21 mouse cellular contexts compared by ENCODE assay signal in the genomic region with DNA sequence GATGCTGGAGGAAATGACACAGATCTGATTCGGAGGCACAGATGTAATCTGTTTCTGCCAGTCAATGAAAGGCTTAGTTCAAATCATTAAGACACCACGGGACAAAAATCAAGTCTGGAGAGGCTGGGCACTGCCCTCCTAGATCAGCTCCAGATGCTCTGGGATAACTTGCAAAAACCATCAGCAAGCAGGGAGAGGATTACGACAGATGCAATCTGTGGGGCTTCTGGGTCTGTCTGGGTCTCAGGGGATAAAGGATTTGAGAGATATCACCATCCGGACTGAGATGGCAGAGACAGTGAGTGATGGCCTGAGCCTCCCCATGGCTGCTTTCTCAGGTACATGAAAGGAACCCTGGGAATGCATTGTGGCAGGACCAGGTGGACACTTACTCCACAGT. TPM values are rescaled to one million over a fixed set of nuclear protein-coding genes. Genes with fewer than 3 reads are reported as not detected.
DNase-seq lines count a peak whose midpoint lies in the region; TF ChIP-seq lines count a peak whose summit lies in the region.
"Had no signal": no experiment of that assay in that cellular context is flagged by ENCODE, and none has a peak within 500 bp of the region (broad histone marks: within the 10 kb centered on the region; RNA-seq: fewer than 3 reads in every experiment).

No protein-coding gene starts in this region.

- no peak overlapping the region for H3K4me2 ChIP-seq in myocyte (ENCODE audit: low read depth)
- H3K4me2 ChIP-seq: forebrain, embryonic 15.5 days; heart, embryonic 11.5 days; hindbrain, embryonic 15.5 days; intestine, embryonic 15.5 days had no signal

- H3K79me2 ChIP-seq in myocyte (ENCODE audit: control insufficient read depth, insufficient read depth): no peaks in the 10 kb centered on the region

- H3K27ac ChIP-seq in heart, embryonic 10.5 days: peak overlapping the region; percentile 24; the same call in 1 of the 2 replicates
- H3K27ac ChIP-seq: forebrain, embryonic 15.5 days; heart, adult 2 months; hindbrain, embryonic 15.5 days; intestine, embryonic 15.5 days had no signal

- no peak overlapping the region for H3ac ChIP-seq in myocyte (ENCODE audit: control insufficient read depth, insufficient read length)

- no peaks in the 10 kb centered on the region for H3K9me3 ChIP-seq in heart, embryonic 10.5 days
- H3K9me3 ChIP-seq: forebrain, embryonic 15.5 days; hindbrain, embryonic 15.5 days; intestine, embryonic 15.5 days had no signal

- H3K27me3 ChIP-seq in heart, embryonic 10.5 days (ENCODE audit: insufficient read depth, poor library complexity, severe bottlenecking): no peaks in the 10 kb centered on the region
- H3K27me3 ChIP-seq in myocyte (ENCODE audit: control insufficient read depth, insufficient read depth, insufficient read length): no peaks in the 10 kb centered on the region
- H3K27me3 ChIP-seq: forebrain, embryonic 15.5 days; hindbrain, embryonic 15.5 days; intestine, embryonic 15.5 days had no signal

- no peak for DNase-seq in heart, embryonic 10.5 days (ENCODE audit: low spot score)
- DNase-seq in heart, adult 11 months: no peak
- peak; percentile 50 for DNase-seq in retina, postnatal 1 day
- DNase-seq in retina, embryonic 14.5 days (ENCODE audit: low spot score): no peak
- peak; percentile 37 for DNase-seq in NIH3T3 (ENCODE audit: low read depth)
- no peak for DNase-seq in left cerebral cortex, adult 11 months (ENCODE audit: low spot score)
- DNase-seq in thymus, postnatal 36 days: no peak
- DNase-seq: adrenal gland, adult 2 months; adrenal gland, postnatal 14 days; cerebellum, adult 11-12 months; cerebellum, adult 9-11 months; cerebellum, postnatal 25 days; gastrocnemius, postnatal 25 days; heart, adult 2 months; kidney, adult 11 months; kidney, adult 8-10 months had no signal

- TF ChIP-seq POLR2A in myocyte (IDR thresholded peaks at IDR 0.05; ENCODE audit: insufficient read length, low read depth): no peak

- H3K4me3 ChIP-seq in heart, embryonic 10.5 days: no peak overlapping the region
- H3K4me3 ChIP-seq in myocyte: no peak overlapping the region
- H3K4me3 ChIP-seq: forebrain, embryonic 15.5 days; heart, adult 2 months; hindbrain, embryonic 15.5 days; intestine, embryonic 15.5 days had no signal

- 69% methylated on average over 4 of the region's 4 CpGs for WGBS in heart, embryonic 10.5 days

- H3K4me1 ChIP-seq in heart, embryonic 10.5 days: peaks cover 70% of the 10 kb centered on the region

- H3K36me3 ChIP-seq in heart, embryonic 10.5 days: 0 out of 2 replicates have a peak, but pooled peaks cover 2% of the 10 kb centered on the region
- no peaks in the 10 kb centered on the region for H3K36me3 ChIP-seq in myocyte (ENCODE audit: control insufficient read depth, insufficient read depth)
- H3K36me3 ChIP-seq: forebrain, embryonic 15.5 days; hindbrain, embryonic 15.5 days; intestine, embryonic 15.5 days had no signal

TF ChIP-seq in myocyte, 11 proteins besides CTCF, POLR2A, EP300 and RAD21:
- TF ChIP-seq CEBPB (IDR thresholded peaks at IDR 0.05; ENCODE audit: insufficient read depth, poor library complexity, severe bottlenecking): peak; percentile 43; the same call in 1 of the 2 replicates
- no peak for TF ChIP-seq POLR2AphosphoS2 (IDR thresholded peaks at IDR 0.05; ENCODE audit: insufficient read length, low read depth)
- no peak for TF ChIP-seq MYOG (IDR thresholded peaks at IDR 0.05; ENCODE audit: control insufficient read depth in 1 of 3, insufficient read depth in 1 of 3, insufficient read length in 2 of 3, low read depth in 2 of 3)

RNA-seq across cellular contexts. Expression of gene Selenon, which starts 52.5 kb away (rescaled TPM):
- polyA plus RNA-seq in heart, embryonic 10.5 days (2016; fragmentation: Nextera tagmentation; extraction: Ambion mirVana): 8.0 and 9.0 TPM in 2 replicates
- 35.7 TPM for polyA plus RNA-seq in myocyte (2012; fragmentation: generic; extraction: Trizol)

Comparison
In these comparisons a context has a peak if more than half of its experiments do, and no peak if none do; other contexts are left out.
1. DNase-seq: peak in retina, postnatal 1 day (single experiment) and NIH3T3 (single experiment); none in heart, embryonic 10.5 days (single experiment), heart, adult 11 months (single experiment), retina, embryonic 14.5 days (single experiment), left cerebral cortex, adult 11 months (single experiment) and thymus, postnatal 36 days (0 of 2).